Mouse (Mus musculus) CH12.LX (cell line): Measurements from ENCODE around the gene Gm1113. TPM values are rescaled to one million over a fixed set of nuclear protein-coding genes. Genes with fewer than 3 reads are reported as not detected.

ENCODE experiments used
- DNase-seq: peaks from one replicate; pipeline ENCODE4 v3.0.0-alpha.2; 2013; ENCODE audit errors: extremely low read depth
- H3K27ac ChIP-seq: 2 replicates; pipeline ENCODE4 v1.5.1; 2012; ENCODE audit warnings: low read depth, mild to moderate bottlenecking, control low read depth, moderate library complexity; ENCODE audit not compliant: insufficient read depth
- H3K27me3 ChIP-seq: replicated peaks from 2 replicates; pipeline ENCODE3; 2012; ENCODE audit warnings: inconsistent platforms
- H3K36me3 ChIP-seq, 2 experiments: replicated peaks in 1 of 2; 2 replicates each; pipeline versions ENCODE3 to v1.6.1; 2012; ENCODE audit warnings: inconsistent platforms in 1 of 2, low read length in 1 of 2, mild to moderate bottlenecking in 1 of 2, mixed read lengths in 1 of 2, moderate library complexity in 1 of 2; ENCODE audit not compliant: control insufficient read depth in 1 of 2, insufficient read depth in 1 of 2
- H3K4me1 ChIP-seq, 2 experiments: 2 replicates each; pipeline ENCODE4 v1.6.1; 2012; ENCODE audit warnings: inconsistent platforms in 1 of 2, moderate library complexity in 1 of 2; ENCODE audit not compliant: insufficient read depth in 2 of 2, control insufficient read depth in 1 of 2
- H3K4me2 ChIP-seq: 2 replicates; pipeline ENCODE4 v1.6.1; 2012; ENCODE audit warnings: low read depth, mild to moderate bottlenecking, control low read depth; ENCODE audit not compliant: poor library complexity, insufficient read depth, severe bottlenecking
- H3K4me3 ChIP-seq, 3 experiments: fragments of 150-350 bp in 1 of 3; sonication (generic) in 1 of 3; replicated peaks in 1 of 3; 2 replicates each; pipeline versions ENCODE3 to v1.5.1; 2011 to 2012; ENCODE audit warnings: low read depth in 2 of 3, low read length in 2 of 3, mild to moderate bottlenecking in 2 of 3, moderate library complexity in 2 of 3, control low read depth in 1 of 3, improper control_type of control experiment in 1 of 3, inconsistent platforms in 1 of 3, mixed read lengths in 1 of 3; ENCODE audit not compliant: poor library complexity in 1 of 3
- H3K79me2 ChIP-seq: replicated peaks from 2 replicates; pipeline ENCODE4 v1.6.1; 2012; ENCODE audit warnings: mild to moderate bottlenecking, moderate library complexity; ENCODE audit not compliant: control insufficient read depth, poor library complexity, insufficient read depth, severe bottlenecking; ENCODE audit errors: extremely low read depth
- H3K9ac ChIP-seq: 2 replicates; pipeline ENCODE4 v1.6.1; 2012; ENCODE audit warnings: low read depth, mild to moderate bottlenecking, control low read depth, moderate library complexity; ENCODE audit not compliant: insufficient read depth
- H3K9me3 ChIP-seq: replicated peaks from 2 replicates; pipeline ENCODE3; 2012; ENCODE audit warnings: low read length, inconsistent platforms, mixed read lengths
- BHLHE40 ChIP-seq: IDR thresholded peaks from 2 replicates; pipeline ENCODE4 v1.6.1; 2011; ENCODE audit warnings: mild to moderate bottlenecking, low read depth, low read length, improper control_type of control experiment
- CHD1 ChIP-seq: IDR thresholded peaks from 2 replicates; pipeline ENCODE4 v1.6.1; 2012; ENCODE audit warnings: low read depth, low read length, improper control_type of control experiment, inconsistent platforms
- CHD2 ChIP-seq: IDR thresholded peaks from 2 replicates; pipeline ENCODE4 v1.6.1; 2011; ENCODE audit warnings: low read length, improper control_type of control experiment
- CTCF ChIP-seq, 2 experiments: IDR thresholded peaks in 1 of 2; conservative IDR thresholded peaks in 1 of 2; 2 replicates each; pipeline ENCODE4 v1.5.1; 2011 to 2012; ENCODE audit warnings: low read depth in 2 of 2, low read length in 2 of 2, improper control_type of control experiment in 1 of 2, inconsistent platforms in 1 of 2, mild to moderate bottlenecking in 1 of 2, moderate library complexity in 1 of 2
- E2F4 ChIP-seq: IDR thresholded peaks from 2 replicates; pipeline ENCODE4 v1.6.1; 2011; ENCODE audit warnings: low read depth, low read length, improper control_type of control experiment; ENCODE audit not compliant: insufficient replicate concordance
- GABPA ChIP-seq: IDR thresholded peaks from 2 replicates; pipeline ENCODE4 v1.6.1; 2012; ENCODE audit warnings: low read depth, low read length, improper control_type of control experiment, inconsistent platforms; ENCODE audit not compliant: insufficient replicate concordance
- IRF4 ChIP-seq: IDR thresholded peaks from 2 replicates; pipeline ENCODE4 v1.6.1; 2014; ENCODE audit warnings: low read depth, mild to moderate bottlenecking, inconsistent platforms, low read length, improper control_type of control experiment
- JUN ChIP-seq: IDR thresholded peaks from 2 replicates; pipeline ENCODE4 v1.6.1; 2011; ENCODE audit warnings: low read depth, mild to moderate bottlenecking, low read length, improper control_type of control experiment, moderate library complexity; ENCODE audit not compliant: insufficient read depth
- JUND ChIP-seq: conservative IDR thresholded peaks from 2 replicates; pipeline ENCODE4 v1.6.1; 2011; ENCODE audit warnings: low read depth, low read length, improper control_type of control experiment
- KAT2A ChIP-seq: IDR thresholded peaks from 2 replicates; pipeline ENCODE4 v1.6.1; 2012; ENCODE audit warnings: low read length, improper control_type of control experiment, inconsistent platforms; ENCODE audit not compliant: insufficient replicate concordance
- MAFK ChIP-seq: IDR thresholded peaks from 2 replicates; pipeline ENCODE4 v1.6.1; 2011; ENCODE audit warnings: low read length, improper control_type of control experiment; ENCODE audit not compliant: insufficient replicate concordance
- MAZ ChIP-seq: IDR thresholded peaks from 2 replicates; pipeline ENCODE4 v1.6.1; 2012; ENCODE audit warnings: low read depth, mild to moderate bottlenecking, inconsistent platforms, low read length, improper control_type of control experiment, moderate library complexity
- MEF2A ChIP-seq: IDR thresholded peaks from 2 replicates; pipeline ENCODE4 v1.6.1; 2014; ENCODE audit warnings: low read depth, mild to moderate bottlenecking, inconsistent platforms, low read length, improper control_type of control experiment, borderline replicate concordance
- MXI1 ChIP-seq: IDR thresholded peaks from 2 replicates; pipeline ENCODE4 v1.6.1; 2011; ENCODE audit warnings: mild to moderate bottlenecking, low read depth, low read length, improper control_type of control experiment
- NELFE ChIP-seq: IDR thresholded peaks from 2 replicates; pipeline ENCODE4 v1.6.1; 2011; ENCODE audit warnings: low read depth, low read length, improper control_type of control experiment
- NRF1 ChIP-seq: IDR thresholded peaks from 2 replicates; pipeline ENCODE4 v1.6.1; 2014; ENCODE audit warnings: low read depth, mild to moderate bottlenecking, inconsistent platforms, low read length, improper control_type of control experiment, moderate library complexity
- PAX5 ChIP-seq: IDR thresholded peaks from 2 replicates; pipeline ENCODE4 v1.6.1; 2012; ENCODE audit warnings: low read length, inconsistent platforms, mixed read lengths
- POLR2AphosphoS2 ChIP-seq: IDR thresholded peaks from 2 replicates; pipeline ENCODE4 v1.6.1; 2011; ENCODE audit warnings: low read depth, low read length, improper control_type of control experiment
- RCOR1 ChIP-seq: conservative IDR thresholded peaks from 2 replicates; pipeline ENCODE4 v1.6.1; 2012; ENCODE audit warnings: low read depth, mild to moderate bottlenecking, inconsistent platforms, low read length, improper control_type of control experiment
- SIN3A ChIP-seq: IDR thresholded peaks from 2 replicates; pipeline ENCODE4 v1.6.1; 2012; ENCODE audit warnings: low read length, improper control_type of control experiment, inconsistent platforms
- TBP ChIP-seq: conservative IDR thresholded peaks from 2 replicates; pipeline ENCODE4 v1.6.1; 2011; ENCODE audit warnings: low read depth, low read length, improper control_type of control experiment
- USF1 ChIP-seq: IDR thresholded peaks from 2 replicates; pipeline ENCODE4 v1.6.1; 2014; ENCODE audit warnings: low read depth, mild to moderate bottlenecking, inconsistent platforms, low read length, improper control_type of control experiment
- USF2 ChIP-seq: conservative IDR thresholded peaks from 2 replicates; pipeline ENCODE4 v1.6.1; 2011; ENCODE audit warnings: low read depth, low read length, improper control_type of control experiment
- ZMIZ1 ChIP-seq: IDR thresholded peaks from 2 replicates; pipeline ENCODE4 v1.6.1; 2012; ENCODE audit warnings: low read depth, mild to moderate bottlenecking, inconsistent platforms, low read length, improper control_type of control experiment
- dilution Hi-C: fragments of 300-500 bp; cut with MboI; formaldehyde crosslinking; loops from 2 replicates; pipeline ENCODE4 v1.14.3; 2020; ENCODE audit warnings: low sequenced_read_pairs; ENCODE audit not compliant: extremely low pct_unique_long_range_greater_than_20kb, extremely low pct_ligation_motif_present
- in situ Hi-C: fragments of 300-500 bp; cut with MboI; formaldehyde crosslinking; loops from 3 replicates; pipeline ENCODE4 v1.14.3; 2019; ENCODE audit warnings: low sequenced_read_pairs, low pct_ligation_motif_present, low pct_unique_long_range_greater_than_20kb, mixed read lengths
- polyA plus RNA-seq: library from polyadenylated mRNA; unstranded; fragments of >175 nt; gene quantifications from 2 replicates; pipeline ENCODE4 v1.2.1, GENCODE M21; 2012; ENCODE audit warnings: low read depth; ENCODE audit not compliant: insufficient read length
- total RNA-seq, 2 experiments: library from RNA; depleted of rRNA; stranded (reverse); fragments of 300-350 nt in 1 of 2; fragments of >200 nt in 1 of 2; gene quantifications; 2 replicates each; pipeline ENCODE4 v1.2.3; 2012 to 2014

The Gm1113 gene
- total and polyA plus RNA-seq, 3 experiments = not detected

GRCm38 (mm10) chr9:35488496-35488895 lies 29.6 kb downstream of the Gm1113 start:
- in situ Hi-C loops (no loop called here), dilution Hi-C loops (no loop called here)
- TF ChIP-seq POLR2AphosphoS2 = no peak
- TF ChIP-seq CTCF (conservative IDR thresholded peaks at IDR 0.05 in 1 of 2, IDR thresholded peaks at IDR 0.05 in 1 of 2; ENCODE audit: low read depth in 2 of 2, low read length in 2 of 2) = peak in 1 of 2 experiments; percentile 14; a peak in 1 of 4 replicates
- H3K27me3 ChIP-seq = no peaks in the 10 kb centered on the region
- DNase-seq = no peak
- H3K4me1 ChIP-seq = peaks cover 12 to 54% of the 10 kb centered on the region in 2 experiments
- peaks cover 0 to 16% of the 10 kb centered on the region in 2 experiments for H3K36me3 ChIP-seq
- no peak overlapping the region for H3K27ac ChIP-seq
- no peaks in the 10 kb centered on the region for H3K9me3 ChIP-seq
- H3K4me3 ChIP-seq = no peak overlapping the region
- no peak overlapping the region for H3K4me2 ChIP-seq
- H3K79me2 ChIP-seq = no peaks in the 10 kb centered on the region
- H3K9ac ChIP-seq = no peak overlapping the region

DNA sequence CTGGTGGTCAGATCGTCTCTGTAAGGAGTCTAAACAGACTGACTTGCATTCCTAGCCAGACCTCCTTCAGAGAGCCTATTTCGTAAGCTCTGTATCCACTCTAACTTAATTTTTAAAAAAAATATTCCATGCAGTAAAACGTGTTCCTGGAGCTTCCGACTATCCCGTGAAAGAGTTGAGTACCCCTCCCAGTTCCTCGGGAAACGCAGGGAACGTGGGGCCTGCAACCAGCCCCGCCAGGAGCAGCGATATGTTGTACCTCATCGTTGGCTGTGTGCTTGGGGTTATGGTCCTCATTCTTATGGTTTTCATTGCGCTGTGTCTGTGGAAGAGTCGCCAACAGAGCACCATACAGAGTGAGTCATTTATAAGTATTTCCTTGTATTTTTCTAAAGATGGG lies 31.5 kb downstream of the Gm1113 start:
- Histone ChIP-seq H3K4me3 (no peak overlapping the region), H3K9ac (no peak overlapping the region), H3K79me2 (no peaks in the 10 kb centered on the region), H3K27me3 (no peaks in the 10 kb centered on the region), H3K4me2 (no peak overlapping the region), H3K9me3 (no peaks in the 10 kb centered on the region), H3K36me3 (peaks cover 0 to 17% of the 10 kb centered on the region in 2 experiments), H3K27ac (no peak overlapping the region), H3K4me1 (peaks cover 12 to 59% of the 10 kb centered on the region in 2 experiments)
- in situ Hi-C loops = no loop called here
- TF ChIP-seq KAT2A (no peak), BHLHE40 (no peak), JUND (no peak), NRF1 (no peak)
- no peak for DNase-seq
- dilution Hi-C loops = no loop called here

DNA sequence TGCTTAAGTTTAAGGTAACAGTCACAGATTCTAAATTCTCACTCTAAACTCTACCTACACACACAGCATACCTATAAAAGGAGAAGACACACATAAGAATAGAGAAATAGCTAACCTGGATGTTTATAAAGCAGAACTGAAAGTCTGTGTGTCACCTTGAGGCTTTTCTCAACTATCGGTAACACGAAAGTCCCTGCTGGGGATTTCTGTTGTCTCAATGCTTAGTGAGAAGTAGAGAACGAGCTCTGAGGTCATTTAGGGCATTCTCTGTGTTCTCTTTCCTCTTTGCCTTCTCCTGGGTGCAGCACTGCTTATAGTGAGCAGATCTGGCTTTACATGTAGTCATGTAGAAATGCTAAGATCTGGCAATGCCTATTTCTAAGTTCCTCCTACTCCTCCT lies 34.1 kb downstream of the Gm1113 start:
- Histone ChIP-seq H3K27me3 (no peaks in the 10 kb centered on the region), H3K79me2 (no peaks in the 10 kb centered on the region), H3K36me3 (peaks cover 0 to 15% of the 10 kb centered on the region in 2 experiments), H3K9ac (no peak overlapping the region), H3K9me3 (no peaks in the 10 kb centered on the region), H3K27ac (no peak overlapping the region), H3K4me3 (no peak overlapping the region), H3K4me2 (peak overlapping the region; percentile 47; the same call in 1 of the 2 replicates), H3K4me1 (peaks cover 12 to 33% of the 10 kb centered on the region in 2 experiments)
- peak; percentile 83 for DNase-seq
- dilution Hi-C loops = no loop called here
- in situ Hi-C loops = no loop called here
- TF ChIP-seq NELFE (no peak), JUND (no peak; the same call in none of the 2 replicates), KAT2A (0 out of 2 replicates have a peak, but pooled peaks have one; percentile 34), GABPA (no peak), SIN3A (peak; percentile 31; the same call in 1 of the 2 replicates), MXI1 (no peak), E2F4 (no peak), IRF4 (peak; percentile 98), USF1 (no peak), CHD2 (peak; percentile 62), PAX5 (no peak), CTCF (conservative IDR thresholded peaks at IDR 0.05 in 1 of 2, IDR thresholded peaks at IDR 0.05 in 1 of 2; ENCODE audit: low read depth in 2 of 2, low read length in 2 of 2) (no peak), TBP (no peak), MAZ (no peak), POLR2AphosphoS2 (no peak), USF2 (no peak), MAFK (no peak; the same call in 1 of the 2 replicates), CHD1 (no peak), BHLHE40 (peak; percentile 43; the same call in 1 of the 2 replicates), MEF2A (peak; percentile 69), ZMIZ1 (no peak), RCOR1 (0 out of 2 replicates have a peak, but pooled peaks have one; percentile 37), JUN (peak; percentile 77)
